Mouse (Mus musculus): ENCODE results near the gene Rassf5. TPM values are rescaled to one million over a fixed set of nuclear protein-coding genes. Genes with fewer than 3 reads are reported as not detected.
"Not testable (repeated sequence)": the region's sequence is repeated elsewhere in the genome, so short reads cannot be mapped to it uniquely, and the experiment has no call there.

Rassf5 gene
- polyA plus RNA-seq, 1 experiment from 2014 or later: 0.98 TPM

DNA sequence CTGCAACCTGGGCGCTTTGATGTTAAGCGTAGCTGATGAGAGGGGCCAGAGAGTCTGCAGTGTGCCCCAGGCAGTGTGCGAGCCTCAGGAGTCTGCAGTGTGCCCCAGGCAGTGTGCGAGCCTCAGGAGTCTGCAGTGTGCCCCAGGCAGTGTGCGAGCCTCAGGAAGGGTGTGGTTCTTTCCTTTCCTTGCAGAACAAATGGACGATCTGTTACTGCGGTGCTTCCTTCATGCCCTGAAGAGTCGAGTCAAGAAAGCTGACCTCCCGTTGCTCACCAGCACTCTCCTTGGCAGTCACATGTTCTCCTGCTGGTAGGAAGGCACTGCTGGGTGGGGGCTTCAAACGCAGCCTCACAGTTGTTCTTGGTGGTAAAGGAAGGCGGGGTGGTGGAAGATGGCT, 84.0 kb downstream of the Rassf5 start:
- 90% methylated on average over 11 of the region's 11 CpGs for WGBS
- Histone ChIP-seq H3K4me2 (no peak overlapping the region), H3K9ac (no peak overlapping the region), H3K27me3 (no peaks in the 10 kb centered on the region), H3K9me3 (no peaks in the 10 kb centered on the region), H3K36me3 (replicated peaks) (peaks cover 78% of the 10 kb centered on the region), H3K27ac (no peak overlapping the region), H3K4me1 (no peaks in the 10 kb centered on the region), H3K4me3 (replicated peaks) (no peak overlapping the region)
- ATAC-seq (ENCODE audit: low FRiP score): no peak

DNA sequence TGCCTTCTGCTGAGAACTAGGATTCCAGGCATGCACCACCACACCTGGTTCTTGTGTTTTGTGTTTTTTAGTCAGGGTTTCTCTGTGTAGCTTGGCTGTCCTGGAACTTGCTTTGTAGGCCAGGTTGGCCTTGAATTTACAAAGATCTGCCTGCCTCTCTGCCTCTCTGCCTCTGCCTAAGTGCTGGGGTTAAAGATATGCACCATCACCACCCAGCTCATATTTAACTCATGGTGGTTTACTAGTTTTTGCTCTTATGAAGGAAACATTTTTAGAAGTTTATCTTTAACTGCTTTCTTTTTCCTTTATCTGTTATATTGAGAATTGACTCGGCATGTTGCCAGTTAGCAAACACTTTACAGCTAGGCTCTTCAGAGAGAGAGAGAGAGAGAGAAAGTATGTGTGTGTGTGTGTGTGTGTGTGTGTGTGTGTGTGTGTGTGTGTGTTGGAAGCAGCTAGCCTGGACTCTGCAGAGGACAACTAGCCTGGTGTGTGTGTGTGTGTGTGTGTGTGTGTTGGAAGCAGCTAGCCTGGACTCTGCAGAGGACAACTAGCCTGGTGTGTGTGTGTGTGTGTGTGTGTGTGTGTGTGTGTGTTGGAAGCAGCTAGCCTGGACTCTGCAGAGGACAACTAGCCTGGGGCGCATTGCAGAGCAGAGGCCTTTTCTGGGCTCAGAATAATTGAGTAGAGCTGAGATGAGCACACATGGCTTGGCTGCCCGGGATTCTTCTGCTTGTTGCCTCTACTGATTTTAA, 85.3 kb downstream of the Rassf5 start:
- H3K36me3 ChIP-seq (replicated peaks): peaks cover 65% of the 10 kb centered on the region
- WGBS: 91% methylated on average over 3 of the region's 3 CpGs

GRCm38 (mm10) chr1:131155456-131155855, 89.6 kb downstream of the Rassf5 start:
- 55% methylated on average over 2 of the region's 2 CpGs for WGBS
- ATAC-seq (ENCODE audit: low FRiP score): no peak

More for the DNA sequence above, 85.3 kb downstream of the Rassf5 start:
- not testable (repeated sequence) for H3K4me1 ChIP-seq; H3K4me2 ChIP-seq; H3K27me3 ChIP-seq; H3K27ac ChIP-seq; H3K9me3 ChIP-seq; H3K4me3 ChIP-seq (replicated peaks); H3K9ac ChIP-seq; ATAC-seq (ENCODE audit: low FRiP score)

DNA sequence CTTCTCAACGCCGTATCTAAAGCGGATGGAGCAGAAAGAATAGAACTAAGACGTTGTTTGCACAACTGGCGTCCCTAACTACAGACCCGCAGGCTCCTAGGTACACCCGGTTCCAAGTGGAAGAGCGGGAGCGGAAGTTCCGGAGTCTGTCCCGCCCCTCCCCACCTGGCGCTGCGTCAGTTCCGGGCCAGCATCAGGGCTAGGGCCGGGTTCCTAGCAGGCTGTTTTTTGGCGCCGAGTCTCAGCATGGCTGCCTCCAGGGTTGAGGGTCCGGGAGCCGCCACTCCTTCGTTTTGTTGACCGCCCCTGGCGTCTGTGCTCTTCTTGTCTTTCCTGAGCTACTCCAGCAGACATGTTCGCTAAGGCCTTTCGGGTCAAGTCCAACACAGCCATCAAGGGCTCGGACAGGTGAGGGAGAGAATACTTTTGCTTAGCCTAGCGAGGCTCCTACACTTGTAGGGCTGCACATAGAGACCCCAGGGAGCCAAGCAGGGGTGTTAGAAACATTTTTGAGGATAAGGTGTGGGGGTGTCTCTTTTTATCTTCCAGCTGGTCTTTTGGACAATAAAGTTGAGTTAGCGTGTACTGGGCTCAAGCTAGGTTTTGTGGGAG, 91.9 kb downstream of the Rassf5 start, which contains the start of gene Eif2d:
Gene Eif2d (plus strand): TSS at position 164 of the 612 bp plus-strand sequence.
- peak within 1 kb of the TSS; percentile 31; the same call in 1 of the 2 replicates for H3K27ac ChIP-seq
- peak within 1 kb of the TSS; percentile 90 for H3K4me2 ChIP-seq
- H3K27me3 ChIP-seq: peaks cover 9% of the 10 kb centered on the region
- WGBS: under 1% methylated on average over 27 of the region's 27 CpGs
- peak; percentile 98 for ATAC-seq (ENCODE audit: low FRiP score)
- no peaks in the 10 kb centered on the region for H3K9me3 ChIP-seq
- H3K4me1 ChIP-seq: peaks cover 13% of the 10 kb centered on the region
- H3K36me3 ChIP-seq (replicated peaks): peaks cover 4% of the 10 kb centered on the region
- peak within 1 kb of the TSS; percentile 75 for H3K4me3 ChIP-seq (replicated peaks)
- H3K9ac ChIP-seq: peak within 1 kb of the TSS; percentile 73

More at GRCm38 (mm10) chr1:131155456-131155855, 89.6 kb downstream of the Rassf5 start:
- H3K4me2 ChIP-seq: no peak overlapping the region
- H3K9ac ChIP-seq: no peak overlapping the region
- no peak overlapping the region for H3K4me3 ChIP-seq (replicated peaks)
- H3K36me3 ChIP-seq (replicated peaks): peaks cover 25% of the 10 kb centered on the region
- no peaks in the 10 kb centered on the region for H3K9me3 ChIP-seq
- H3K27me3 ChIP-seq: peaks cover 9% of the 10 kb centered on the region
- no peak overlapping the region for H3K27ac ChIP-seq
- peaks cover 13% of the 10 kb centered on the region for H3K4me1 ChIP-seq

DNA sequence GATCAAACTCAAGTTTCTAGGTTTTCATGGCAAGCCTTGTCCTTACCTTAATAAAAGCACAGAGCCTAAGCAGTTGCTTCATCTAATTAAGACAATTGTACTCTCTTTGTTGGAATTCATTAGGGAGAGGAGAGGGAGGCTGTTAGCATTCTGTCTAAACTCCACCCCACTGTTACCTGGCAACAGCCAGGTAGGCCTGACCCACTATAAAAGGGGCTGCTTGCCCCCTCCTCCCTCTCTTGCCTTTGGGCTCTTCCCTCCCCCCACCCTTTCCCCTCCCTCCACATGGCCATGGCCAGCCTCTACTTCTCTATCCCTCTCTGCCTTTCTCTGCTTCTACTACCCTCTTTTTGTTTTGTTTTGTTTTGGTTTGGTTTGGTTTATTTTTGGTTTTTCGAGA, 95.6 kb downstream of the Rassf5 start:
- H3K27me3 ChIP-seq: peaks cover 9% of the 10 kb centered on the region
- H3K4me3 ChIP-seq (replicated peaks): no peak overlapping the region
- no peak overlapping the region for H3K9ac ChIP-seq
- no peak for ATAC-seq (ENCODE audit: low FRiP score)
- 76% methylated on average over 1 of the region's 1 CpGs for WGBS
- H3K36me3 ChIP-seq (replicated peaks): no peaks in the 10 kb centered on the region
- H3K4me2 ChIP-seq: no peak overlapping the region
- peaks cover 12% of the 10 kb centered on the region for H3K4me1 ChIP-seq
- H3K9me3 ChIP-seq: no peaks in the 10 kb centered on the region
- H3K27ac ChIP-seq: no peak overlapping the region

DNA sequence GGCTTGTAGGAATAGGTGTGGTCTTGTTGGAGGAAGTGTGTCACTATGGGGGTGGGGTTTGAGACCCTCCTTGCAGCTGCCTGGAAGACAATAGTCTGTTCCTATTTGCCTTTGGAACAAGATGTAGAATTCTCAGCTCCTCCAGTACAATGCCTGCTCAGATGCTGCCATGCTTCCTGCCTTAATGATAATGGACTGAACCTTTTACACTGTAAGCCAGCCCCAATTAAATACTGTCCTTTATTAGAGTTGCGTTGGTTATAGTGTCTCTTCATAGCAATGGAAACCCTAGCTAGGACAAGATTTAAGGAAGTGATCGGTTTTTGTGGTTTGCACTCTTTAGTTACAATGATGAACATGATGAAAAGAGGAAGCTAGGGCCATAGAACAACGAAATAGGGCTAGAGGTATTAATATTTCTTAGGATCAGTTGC, 98.9 kb downstream of the Rassf5 start:
- Histone ChIP-seq H3K9me3 (no peaks in the 10 kb centered on the region), H3K27me3 (peaks cover 4% of the 10 kb centered on the region; the same call in 1 of the 2 replicates), H3K36me3 (replicated peaks) (no peaks in the 10 kb centered on the region), H3K4me1 (no peaks in the 10 kb centered on the region), H3K27ac (no peak overlapping the region), H3K4me2 (no peak overlapping the region), H3K4me3 (replicated peaks) (no peak overlapping the region), H3K9ac (no peak overlapping the region)
- WGBS: 87% methylated on average over 3 of the region's 3 CpGs
- no peak for ATAC-seq (ENCODE audit: low FRiP score)

DNA sequence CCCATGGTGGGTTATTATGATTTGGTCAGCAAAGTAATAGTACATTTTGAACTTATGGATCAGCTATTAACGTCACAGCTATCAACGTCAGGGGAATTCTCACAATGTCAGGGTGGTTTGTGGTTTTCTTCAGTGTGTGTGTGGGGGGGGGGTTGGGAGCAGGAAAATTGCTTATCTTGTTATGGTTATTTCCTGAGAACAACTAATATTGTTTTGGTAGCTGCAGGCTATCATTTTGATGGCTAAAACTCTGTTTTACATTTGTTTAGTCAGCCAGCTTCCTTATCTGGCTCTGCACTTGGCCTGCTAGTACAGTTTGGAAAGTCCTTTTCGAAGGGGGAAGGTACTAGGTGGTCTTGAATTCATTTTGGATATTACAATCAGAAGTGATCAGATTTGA, 99.8 kb downstream of the Rassf5 start:
- H3K9ac ChIP-seq; H3K4me1 ChIP-seq; H3K27ac ChIP-seq; ATAC-seq (ENCODE audit: low FRiP score); H3K9me3 ChIP-seq; H3K4me3 ChIP-seq (replicated peaks); H3K4me2 ChIP-seq; H3K36me3 ChIP-seq (replicated peaks); H3K27me3 ChIP-seq: not testable (repeated sequence)
- WGBS: 91% methylated on average over 3 of the region's 3 CpGs

GRCm38 (mm10) chr1:131142472-131142871, 102.6 kb downstream of the Rassf5 start:
- H3K27ac ChIP-seq: no peak overlapping the region
- H3K27me3 ChIP-seq: peaks cover 7% of the 10 kb centered on the region; the same call in 1 of the 2 replicates
- H3K4me1 ChIP-seq: peaks cover 9% of the 10 kb centered on the region; the same call in 1 of the 2 replicates
- 83% methylated on average over 1 of the region's 1 CpGs for WGBS
- no peak overlapping the region for H3K9ac ChIP-seq
- no peak overlapping the region for H3K4me2 ChIP-seq
- H3K9me3 ChIP-seq: no peaks in the 10 kb centered on the region
- no peaks in the 10 kb centered on the region for H3K36me3 ChIP-seq (replicated peaks)
- ATAC-seq (ENCODE audit: low FRiP score): no peak
- H3K4me3 ChIP-seq (replicated peaks): no peak overlapping the region

DNA sequence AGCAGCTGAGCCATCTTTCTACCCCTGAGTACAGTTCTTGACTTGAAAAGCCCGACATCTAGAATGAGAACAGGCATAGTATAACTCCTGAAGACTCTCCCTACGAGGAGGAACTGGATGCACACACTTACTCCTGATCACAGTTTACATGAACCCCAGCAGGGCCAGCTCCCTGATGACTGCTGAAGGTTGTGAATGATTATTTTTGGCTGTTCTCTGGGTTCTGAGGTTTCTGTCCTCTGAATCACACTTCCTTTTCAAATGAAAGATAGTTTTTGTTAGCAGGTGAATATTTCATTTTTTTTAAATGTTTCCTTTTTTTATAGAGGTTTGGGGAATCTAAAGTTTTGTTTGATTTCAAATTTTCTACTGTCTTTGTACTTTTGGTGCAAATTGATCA, 103.6 kb downstream of the Rassf5 start:
- WGBS: 73% methylated on average over 2 of the region's 2 CpGs
- no peak overlapping the region for H3K27ac ChIP-seq
- H3K4me3 ChIP-seq (replicated peaks): no peak overlapping the region
- no peak for ATAC-seq (ENCODE audit: low FRiP score)
- H3K9me3 ChIP-seq: no peaks in the 10 kb centered on the region
- peaks cover 18% of the 10 kb centered on the region for H3K4me1 ChIP-seq
- no peak overlapping the region for H3K4me2 ChIP-seq
- H3K27me3 ChIP-seq: peaks cover 7% of the 10 kb centered on the region; the same call in 1 of the 2 replicates
- H3K36me3 ChIP-seq (replicated peaks): no peaks in the 10 kb centered on the region
- no peak overlapping the region for H3K9ac ChIP-seq

GRCm38 (mm10) chr1:131139102-131140095, 105.7 kb downstream of the Rassf5 start:
- no peaks in the 10 kb centered on the region for H3K9me3 ChIP-seq
- no peak overlapping the region for H3K27ac ChIP-seq
- peak overlapping the region; percentile 66 for H3K4me2 ChIP-seq
- peaks cover 7% of the 10 kb centered on the region; the same call in 1 of the 2 replicates for H3K27me3 ChIP-seq
- H3K4me1 ChIP-seq: peaks cover 37% of the 10 kb centered on the region
- no peak overlapping the region for H3K9ac ChIP-seq
- no peak overlapping the region for H3K4me3 ChIP-seq (replicated peaks)
- no peak for ATAC-seq (ENCODE audit: low FRiP score)
- WGBS: 64% methylated on average over 11 of the region's 11 CpGs
- no peaks in the 10 kb centered on the region for H3K36me3 ChIP-seq (replicated peaks)

DNA sequence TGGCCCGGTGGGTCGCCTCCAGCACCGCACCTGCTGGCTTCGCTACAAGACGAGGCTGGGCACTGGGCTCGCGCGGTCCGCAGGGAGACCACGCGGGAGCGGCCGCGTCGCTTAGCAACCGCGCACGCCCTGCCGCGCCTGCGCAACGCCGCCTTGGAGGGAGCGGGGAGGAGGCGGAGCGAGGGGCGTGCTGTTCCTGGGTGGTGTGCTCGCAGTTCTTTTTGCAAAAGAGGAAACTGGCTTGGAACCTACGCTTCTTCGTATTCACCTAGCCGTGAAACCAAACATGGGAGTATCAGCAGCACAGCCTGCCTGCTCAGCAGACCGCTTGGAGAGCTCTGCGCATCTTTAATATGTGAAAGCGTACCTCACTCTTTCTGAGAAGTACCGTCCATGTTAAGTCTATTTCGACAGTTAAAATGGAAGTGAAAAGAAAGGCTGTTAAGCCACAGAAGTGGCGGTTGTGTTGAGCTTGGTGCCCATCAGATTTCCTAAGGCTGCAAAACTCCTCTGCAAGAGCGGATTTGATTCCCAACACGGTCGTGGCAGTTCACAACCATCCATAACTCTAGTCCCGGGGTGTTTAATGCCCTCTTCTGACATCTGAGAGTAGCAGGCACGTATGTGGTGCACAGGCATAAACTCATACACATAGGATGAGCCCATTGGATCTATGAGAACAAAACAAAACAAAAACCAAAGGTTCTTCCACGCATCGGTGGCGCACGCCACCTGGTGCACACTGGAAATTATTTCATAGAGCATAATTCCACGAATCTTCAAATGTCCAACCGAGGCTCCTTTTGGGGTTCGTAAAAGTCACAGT, 106.7 kb downstream of the Rassf5 start, which contains the start of gene Dyrk3:
Gene Dyrk3 (minus strand): TSS at position 150 of the 826 bp plus-strand sequence.
- Histone ChIP-seq H3K36me3 (replicated peaks) (no peaks in the 10 kb centered on the region), H3K4me1 (peaks cover 43% of the 10 kb centered on the region), H3K4me2 (peak within 1 kb of the TSS; percentile 66), H3K4me3 (replicated peaks) (peak within 1 kb of the TSS; percentile 81), H3K9ac (peak within 1 kb of the TSS; percentile 87), H3K27me3 (peaks cover 7% of the 10 kb centered on the region; the same call in 1 of the 2 replicates), H3K27ac (peak within 1 kb of the TSS; percentile 91), H3K9me3 (no peaks in the 10 kb centered on the region)
- peak; percentile 96 for ATAC-seq (ENCODE audit: low FRiP score)
- WGBS: 5% methylated on average over 49 of the region's 49 CpGs

Data from forebrain, embryonic 12.5 days (tissue).